Mouse (Mus musculus) layer of hippocampus, postnatal 25 days (tissue): ENCODE measurements around the gene Stx8. TPM values are rescaled to one million over a fixed set of nuclear protein-coding genes. Genes with fewer than 3 reads are reported as not detected.

Experiments
- DNase-seq, 2 experiments: peaks; one replicate each; pipeline ENCODE4 v3.0.0; 2022; ENCODE audit warnings: mixed read lengths in 2 of 2, low spot score in 1 of 2; ENCODE audit errors: extremely low spot score in 1 of 2
- total RNA-seq, 2 experiments: library from RNA; stranded (reverse); gene quantifications; 2 replicates each; pipeline ENCODE4 v1.2.3; 2021

The Stx8 gene
- total RNA-seq, 2 experiments from 2014 or later, result 34.4 to 36.5 TPM

- DNase-seq, result no peak
These were observed 113.8 kb downstream of the Stx8 start for GRCm38 (mm10) chr11:68079756-68080155.

GRCm38 (mm10) chr11:68080999-68081398 is 115.0 kb downstream of the Stx8 start:
- no peak for DNase-seq

GRCm38 (mm10) chr11:68082756-68083155 is 116.8 kb downstream of the Stx8 start:
- no peak for DNase-seq

- no peak for DNase-seq
These were observed 117.6 kb downstream of the Stx8 start for GRCm38 (mm10) chr11:68083562-68083961.

- no peak for DNase-seq
These were observed 120.2 kb downstream of the Stx8 start for GRCm38 (mm10) chr11:68086221-68086620.

- no peak for DNase-seq
These were observed 123.4 kb downstream of the Stx8 start for GRCm38 (mm10) chr11:68089426-68089825.

GRCm38 (mm10) chr11:68089885-68090592 is 124.0 kb downstream of the Stx8 start:
- no peak for DNase-seq

GRCm38 (mm10) chr11:68091975-68092759 is 126.2 kb downstream of the Stx8 start:
- no peak for DNase-seq

- no peak for DNase-seq
These were observed 135.6 kb downstream of the Stx8 start for GRCm38 (mm10) chr11:68101598-68101997.

GRCm38 (mm10) chr11:68103480-68103879 is 137.5 kb downstream of the Stx8 start:
- no peak for DNase-seq

GRCm38 (mm10) chr11:68106053-68106452 is 140.1 kb downstream of the Stx8 start:
- DNase-seq, result no peak

GRCm38 (mm10) chr11:68113454-68114100 is 147.6 kb downstream of the Stx8 start:
- DNase-seq, result no peak

- no peak for DNase-seq
These were observed 148.2 kb downstream of the Stx8 start for GRCm38 (mm10) chr11:68114202-68114601.

- no peak for DNase-seq
These were observed 150.2 kb downstream of the Stx8 start for GRCm38 (mm10) chr11:68116157-68116556.

GRCm38 (mm10) chr11:68117878-68118660 is 152.1 kb downstream of the Stx8 start:
- no peak for DNase-seq

- no peak for DNase-seq
These were observed 152.7 kb downstream of the Stx8 start for GRCm38 (mm10) chr11:68118679-68119078.

GRCm38 (mm10) chr11:68119136-68119535 is 153.1 kb downstream of the Stx8 start:
- no peak for DNase-seq

GRCm38 (mm10) chr11:68121260-68121659 is 155.3 kb downstream of the Stx8 start:
- DNase-seq, result no peak

- no peak for DNase-seq
These were observed 155.7 kb downstream of the Stx8 start for GRCm38 (mm10) chr11:68121660-68122059.

GRCm38 (mm10) chr11:68126071-68126470 is 160.1 kb downstream of the Stx8 start:
- no peak for DNase-seq

GRCm38 (mm10) chr11:68134494-68134893 is 168.5 kb downstream of the Stx8 start:
- DNase-seq, result no peak
